Mouse (Mus musculus) forebrain, embryonic 16.5 days (tissue): Measurements from ENCODE around the gene Amz2. TPM values are rescaled to one million over a fixed set of nuclear protein-coding genes. Genes with fewer than 3 reads are reported as not detected.

ENCODE experiments used
- ATAC-seq: fragments of 200-750 bp; cut with Nextera tagmentation; 2 replicates; pipeline ENCODE4 v1.8.0; 2017; ENCODE audit warnings: mild to moderate bottlenecking, moderate library complexity
- H3K27ac ChIP-seq: fragments of 300-500 bp; sonication (generic); 2 replicates; pipeline ENCODE4 v1.5.1; 2014; ENCODE audit warnings: low read length, control low read depth
- H3K27me3 ChIP-seq: fragments of 300-500 bp; sonication (generic); replicated peaks from 2 replicates; pipeline ENCODE4 v1.6.1; 2014; ENCODE audit warnings: low read length; ENCODE audit not compliant: control insufficient read depth, insufficient read depth
- H3K36me3 ChIP-seq: fragments of 300-500 bp; sonication (generic); 2 replicates; pipeline ENCODE4 v1.6.1; 2014; ENCODE audit not compliant: control insufficient read depth, insufficient read depth
- H3K4me1 ChIP-seq: fragments of 300-500 bp; sonication (generic); replicated peaks from 2 replicates; pipeline ENCODE4 v1.6.1; 2014; ENCODE audit warnings: low read length; ENCODE audit not compliant: control insufficient read depth, insufficient read depth
- H3K4me2 ChIP-seq: fragments of 300-500 bp; sonication (generic); 2 replicates; pipeline ENCODE4 v1.6.1; 2014; ENCODE audit warnings: mild to moderate bottlenecking, low read length, control low read depth
- H3K4me3 ChIP-seq: fragments of 300-500 bp; sonication (generic); replicated peaks from 2 replicates; pipeline ENCODE4 v1.5.1; 2014; ENCODE audit warnings: mild to moderate bottlenecking, low read length, control low read depth
- H3K9ac ChIP-seq: fragments of 300-500 bp; sonication (generic); replicated peaks from 2 replicates; pipeline ENCODE4 v1.6.1; 2014; ENCODE audit warnings: low read depth, low read length, control low read depth
- H3K9me3 ChIP-seq: fragments of 300-500 bp; sonication (generic); 2 replicates; pipeline ENCODE4 v1.6.1; 2016; ENCODE audit warnings: low read length; ENCODE audit not compliant: control insufficient read depth
- WGBS: fragments of 180-500 bp; shearing (Covaris S2); extraction: QIAGEN DNeasy Blood & Tissue Kit; methylation state at CpG from one replicate; pipeline ENCODE4 v1.1.7; 2014; 5-methylcytosine and 5-hydroxymethylcytosine counted together
- microRNA-seq: library from miRNA; unstranded; fragments of <30 nt; microRNA quantifications from one replicate; pipeline ENCODE4, GENCODE M21; 2017
- polyA plus RNA-seq: library from polyadenylated mRNA; unstranded; fragments of >200 nt; fragmentation: Nextera tagmentation; extraction: Ambion mirVana; gene quantifications from 2 replicates; pipeline ENCODE4 v1.2.1, GENCODE M21; 2015

Amz2 gene
- polyA plus RNA-seq, 1 experiment from 2014 or later, result 70.5 TPM

- Histone ChIP-seq H3K27me3 (no peaks in the 10 kb centered on the region), H3K4me2 (no peak overlapping the region), H3K4me1 (peaks cover 16% of the 10 kb centered on the region), H3K4me3 (no peak overlapping the region), H3K9me3 (no peaks in the 10 kb centered on the region), H3K9ac (no peak overlapping the region), H3K27ac (no peak overlapping the region), H3K36me3 (no peaks in the 10 kb centered on the region)
- no peak for ATAC-seq
- 81% methylated on average over 24 of the region's 24 CpGs for WGBS
Observed at GRCm38 (mm10) chr11:109494890-109495770, 69.4 kb downstream of the Amz2 start.

- Histone ChIP-seq H3K36me3 (no peaks in the 10 kb centered on the region), H3K4me1 (peaks cover 16% of the 10 kb centered on the region), H3K9me3 (no peaks in the 10 kb centered on the region), H3K27ac (no peak overlapping the region), H3K4me3 (no peak overlapping the region), H3K9ac (no peak overlapping the region), H3K27me3 (no peaks in the 10 kb centered on the region), H3K4me2 (no peak overlapping the region)
- 72% methylated on average over 14 of the region's 14 CpGs for WGBS
- ATAC-seq, result no peak
Observed at GRCm38 (mm10) chr11:109495771-109496474, 70.2 kb downstream of the Amz2 start.

GRCm38 (mm10) chr11:109496475-109496993 lies 70.8 kb downstream of the Amz2 start:
- no peaks in the 10 kb centered on the region for H3K9me3 ChIP-seq
- H3K4me3 ChIP-seq, result no peak overlapping the region
- H3K36me3 ChIP-seq, result no peaks in the 10 kb centered on the region
- WGBS, result 80% methylated on average over 7 of the region's 7 CpGs
- no peak overlapping the region for H3K4me2 ChIP-seq
- no peak for ATAC-seq
- H3K27me3 ChIP-seq, result no peaks in the 10 kb centered on the region
- no peak overlapping the region for H3K9ac ChIP-seq
- peaks cover 16% of the 10 kb centered on the region for H3K4me1 ChIP-seq
- no peak overlapping the region for H3K27ac ChIP-seq

- no peaks in the 10 kb centered on the region for H3K36me3 ChIP-seq
- H3K4me2 ChIP-seq, result no peak overlapping the region
- no peaks in the 10 kb centered on the region for H3K27me3 ChIP-seq
- 11% methylated on average over 6 of the region's 6 CpGs for WGBS
- H3K4me1 ChIP-seq, result peaks cover 16% of the 10 kb centered on the region
- no peak overlapping the region for H3K9ac ChIP-seq
- H3K9me3 ChIP-seq, result no peaks in the 10 kb centered on the region
- H3K4me3 ChIP-seq, result no peak overlapping the region
- H3K27ac ChIP-seq, result no peak overlapping the region; the same call in 1 of the 2 replicates
- ATAC-seq, result peak; percentile 94
Observed at GRCm38 (mm10) chr11:109496996-109497714, 71.4 kb downstream of the Amz2 start.

- H3K4me1 ChIP-seq, result peaks cover 16% of the 10 kb centered on the region
- ATAC-seq, result no peak
Observed at GRCm38 (mm10) chr11:109497990-109498389, 72.2 kb downstream of the Amz2 start.

GRCm38 (mm10) chr11:109500206-109500605 lies 74.5 kb downstream of the Amz2 start:
- Histone ChIP-seq H3K4me1 (peaks cover 19% of the 10 kb centered on the region), H3K9ac (no peak overlapping the region), H3K4me3 (no peak overlapping the region), H3K36me3 (no peaks in the 10 kb centered on the region), H3K27me3 (no peaks in the 10 kb centered on the region), H3K27ac (no peak overlapping the region), H3K4me2 (no peak overlapping the region), H3K9me3 (no peaks in the 10 kb centered on the region)
- 79% methylated on average over 5 of the region's 5 CpGs for WGBS
- no peak for ATAC-seq

More at GRCm38 (mm10) chr11:109497990-109498389, 72.2 kb downstream of the Amz2 start:
- H3K27me3 ChIP-seq, result no peaks in the 10 kb centered on the region
- peak overlapping the region; percentile 3; the same call in 1 of the 2 replicates for H3K27ac ChIP-seq
- no peaks in the 10 kb centered on the region for H3K36me3 ChIP-seq
- 81% methylated on average over 9 of the region's 9 CpGs for WGBS
- H3K9me3 ChIP-seq, result no peaks in the 10 kb centered on the region
- no peak overlapping the region for H3K9ac ChIP-seq
- no peak overlapping the region for H3K4me3 ChIP-seq
- H3K4me2 ChIP-seq, result no peak overlapping the region

Small RNA genes lying within 50 kb of the gene (microRNA-seq; reads per million reads assigned to microRNA genes)
- not detected for gene Gm25540

Other genes starting within 250 kb of the Amz2 start
- 8.0 and 9.7 TPM in 2 replicates for gene Rgs9, start 127.8 kb upstream of the Amz2 start, polyA plus RNA-seq
- gene Gna13, start 63.1 kb upstream of the Amz2 start, polyA plus RNA-seq, result 16.1 and 17.1 TPM in 2 replicates
- not detected in 2 replicates for gene 9930022D16Rik, start 12.0 kb upstream of the Amz2 start, polyA plus RNA-seq
- gene Arsg, start 47.4 kb downstream of the Amz2 start, polyA plus RNA-seq, result 3.2 and 4.1 TPM in 2 replicates
- gene Slc16a6, start 47.7 kb downstream of the Amz2 start, polyA plus RNA-seq, result 4.1 and 5.4 TPM in 2 replicates
- gene Wipi1, start 186.0 kb downstream of the Amz2 start, polyA plus RNA-seq, result 14.0 and 14.4 TPM in 2 replicates
- gene Prkar1a, start 223.5 kb downstream of the Amz2 start, polyA plus RNA-seq, result 521 and 535 TPM in 2 replicates